Mouse (Mus musculus) bone marrow macrophage, adult 2 months (primary cell): ENCODE measurements around the gene Riok1.

ENCODE experiments used
- CTCF ChIP-seq: IDR thresholded peaks from 2 replicates; pipeline ENCODE4 v1.5.1; 2012; ENCODE audit warnings: low read depth, mild to moderate bottlenecking, low read length, moderate library complexity
- POLR2A ChIP-seq: IDR thresholded peaks from 2 replicates; pipeline ENCODE4 v1.6.1; 2012; ENCODE audit warnings: mild to moderate bottlenecking, low read depth, low read length, borderline replicate concordance

DNA sequence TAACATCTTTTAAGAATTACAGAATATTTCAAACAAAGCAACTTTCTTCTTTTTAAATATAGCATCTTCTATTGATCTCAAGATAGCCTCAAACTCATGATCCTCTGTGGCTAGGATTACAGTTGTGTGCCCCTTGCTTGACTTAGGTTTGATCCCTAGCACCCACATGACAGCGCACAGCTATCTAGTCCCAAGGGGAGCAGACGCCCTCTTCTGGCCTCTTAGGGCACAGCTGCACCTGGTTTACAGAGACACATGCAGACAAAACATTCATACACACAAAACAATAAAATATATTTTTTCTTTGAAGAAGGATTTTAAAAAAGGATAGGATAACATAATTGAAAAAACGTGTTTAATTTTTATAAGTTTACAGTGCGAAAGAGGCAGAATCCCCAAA lies 10.9 kb upstream of the Riok1 start:
- TF ChIP-seq CTCF (peak; percentile 13; the same call in 1 of the 2 replicates), POLR2A (no peak)
